Mouse (Mus musculus) olfactory bulb, adult 2 months (tissue): ENCODE measurements around the gene Ttc27. TPM values are rescaled to one million over a fixed set of nuclear protein-coding genes. Genes with fewer than 3 reads are reported as not detected.
A peak's percentile ranks its signal among the peaks of the same experiment; 100 is the strongest.
"Not testable (repeated sequence)": the region's sequence is repeated elsewhere in the genome, so short reads cannot be mapped to it uniquely, and the experiment has no call there.

Experiments used
- H3K27ac ChIP-seq: fragments of 200-500 bp; 2 replicates; pipeline ENCODE4 v1.5.1; 2012; ENCODE audit warnings: low read depth, low read length; ENCODE audit not compliant: insufficient read depth
- H3K4me1 ChIP-seq: fragments of 200-500 bp; 2 replicates; pipeline ENCODE4 v1.6.1; 2012; ENCODE audit warnings: low read length; ENCODE audit not compliant: control insufficient read depth, insufficient read depth
- H3K4me3 ChIP-seq: fragments of 200-500 bp; 2 replicates; pipeline ENCODE4 v1.5.1; 2012; ENCODE audit warnings: mild to moderate bottlenecking, low read depth, low read length, moderate library complexity; ENCODE audit not compliant: insufficient read depth
- CTCF ChIP-seq: fragments of 200-500 bp; IDR thresholded peaks from 2 replicates; pipeline ENCODE4 v1.5.1; 2012; ENCODE audit warnings: low read depth, mild to moderate bottlenecking, low read length, moderate library complexity; ENCODE audit not compliant: insufficient read depth
- POLR2A ChIP-seq: fragments of 200-500 bp; IDR thresholded peaks from 2 replicates; pipeline ENCODE4 v1.6.1; 2012; ENCODE audit warnings: mild to moderate bottlenecking, low read depth, low read length, moderate library complexity; ENCODE audit not compliant: insufficient read depth
- WGBS: fragments of 180-500 bp; shearing (Covaris S2); methylation state at CpG from one replicate; pipeline ENCODE4 v1.1.7; 2018; 5-methylcytosine and 5-hydroxymethylcytosine counted together
- polyA plus RNA-seq: library from polyadenylated mRNA; stranded (reverse); fragments of >200 nt; gene quantifications from 2 replicates; pipeline ENCODE4 v1.2.4, GENCODE M21; 2012; ENCODE audit warnings: low replicate concordance; ENCODE audit not compliant: missing spikeins, insufficient read depth, insufficient read length

Ttc27 gene
- polyA plus RNA-seq = not detected in 2 replicates

- Histone ChIP-seq H3K4me3 (peak within 1 kb of the TSS; percentile 85), H3K4me1 (no peaks in the 10 kb centered on the region), H3K27ac (no peak within 1 kb of the TSS)
- WGBS = 1% methylated on average over 31 of the region's 31 CpGs
- TF ChIP-seq POLR2A (peak; percentile 65; the same call in 1 of the 2 replicates), CTCF (no peak)
Measured at GRCm38 (mm10) chr17:74717618-74718151, at the start of gene Ttc27. Gene Ttc27 (plus strand): TSS chr17:74717732.

- WGBS = 60% methylated on average over 1 of the region's 1 CpGs
- TF ChIP-seq POLR2A (no peak), CTCF (no peak)
- no peak overlapping the region for H3K27ac ChIP-seq
- H3K4me1 ChIP-seq = no peaks in the 10 kb centered on the region
- H3K4me3 ChIP-seq = no peak overlapping the region
Measured at GRCm38 (mm10) chr17:74668010-74668409, 49.5 kb upstream of the Ttc27 start.

- TF ChIP-seq CTCF = no peak
- no peak for TF ChIP-seq POLR2A
- 90% methylated on average over 13 of the region's 13 CpGs for WGBS
- H3K27ac ChIP-seq = no peak overlapping the region
- no peak overlapping the region for H3K4me3 ChIP-seq
- no peaks in the 10 kb centered on the region for H3K4me1 ChIP-seq
Measured at GRCm38 (mm10) chr17:74670031-74670430, 47.5 kb upstream of the Ttc27 start.

GRCm38 (mm10) chr17:74672446-74672845 lies 45.1 kb upstream of the Ttc27 start:
- TF ChIP-seq CTCF (no peak), POLR2A (no peak)
- 83% methylated on average over 4 of the region's 4 CpGs for WGBS
- Histone ChIP-seq H3K4me3 (no peak overlapping the region), H3K4me1 (no peaks in the 10 kb centered on the region), H3K27ac (no peak overlapping the region)

- Histone ChIP-seq H3K27ac (no peak overlapping the region), H3K4me3 (no peak overlapping the region), H3K4me1 (no peaks in the 10 kb centered on the region)
- TF ChIP-seq CTCF = no peak
- TF ChIP-seq POLR2A = no peak
Measured at GRCm38 (mm10) chr17:74673251-74673650, 44.3 kb upstream of the Ttc27 start.

- no peak overlapping the region for H3K4me3 ChIP-seq
- WGBS = 83% methylated on average over 8 of the region's 8 CpGs
- H3K4me1 ChIP-seq = no peaks in the 10 kb centered on the region
- H3K27ac ChIP-seq = no peak overlapping the region
- TF ChIP-seq CTCF (no peak), POLR2A (no peak)
Measured at GRCm38 (mm10) chr17:74678061-74678460, 39.5 kb upstream of the Ttc27 start.

GRCm38 (mm10) chr17:74684927-74685326 lies 32.6 kb upstream of the Ttc27 start:
- WGBS = 95% methylated on average over 3 of the region's 3 CpGs
- H3K4me3 ChIP-seq = no peak overlapping the region
- TF ChIP-seq CTCF (no peak), POLR2A (no peak)
- H3K4me1 ChIP-seq = no peaks in the 10 kb centered on the region
- H3K27ac ChIP-seq = no peak overlapping the region

- TF ChIP-seq CTCF = no peak
- no peak for TF ChIP-seq POLR2A
- 95% methylated on average over 2 of the region's 2 CpGs for WGBS
- Histone ChIP-seq H3K4me3 (no peak overlapping the region), H3K4me1 (no peaks in the 10 kb centered on the region), H3K27ac (no peak overlapping the region)
Measured at GRCm38 (mm10) chr17:74688555-74688954, 29.0 kb upstream of the Ttc27 start.

- no peak for TF ChIP-seq CTCF
- no peak for TF ChIP-seq POLR2A
- 94% methylated on average over 4 of the region's 4 CpGs for WGBS
Measured at GRCm38 (mm10) chr17:74689406-74689805, 28.1 kb upstream of the Ttc27 start.

GRCm38 (mm10) chr17:74701661-74702060 lies 15.9 kb upstream of the Ttc27 start:
- not testable (repeated sequence) for H3K4me1 ChIP-seq, H3K27ac ChIP-seq, H3K4me3 ChIP-seq
- WGBS = 92% methylated on average over 2 of the region's 2 CpGs

More at GRCm38 (mm10) chr17:74689406-74689805, 28.1 kb upstream of the Ttc27 start:
- Histone ChIP-seq H3K27ac (no peak overlapping the region), H3K4me3 (no peak overlapping the region), H3K4me1 (no peaks in the 10 kb centered on the region)
